Mouse (Mus musculus): ENCODE results near the gene Fryl. TPM values are rescaled to one million over a fixed set of nuclear protein-coding genes. Genes with fewer than 3 reads are reported as not detected.

Fryl gene
- polyA plus RNA-seq, 1 experiment: 29.9 TPM

- DNase-seq: no peak
- TF ChIP-seq CTCF (conservative IDR thresholded peaks at IDR 0.05; ENCODE audit: insufficient read depth, insufficient read length, low read depth, low read length) (no peak), POLR2A (IDR thresholded peaks at IDR 0.05; ENCODE audit: low read depth, low read length) (no peak)
- peaks cover 5% of the 10 kb centered on the region; the same call in 1 of the 2 replicates for H3K36me3 ChIP-seq (ENCODE audit: control insufficient read depth, insufficient read depth, low read length)
These were observed 284.0 kb downstream of the Fryl start for GRCm38 (mm10) chr5:72972435-72972834.

More at GRCm38 (mm10) chr5:72972435-72972834, 284.0 kb downstream of the Fryl start:
- Histone ChIP-seq H3K4me3 (ENCODE audit: insufficient read depth, low read depth, low read length) (no peak overlapping the region), H3K4me1 (ENCODE audit: control insufficient read depth, insufficient read depth, low read length) (no peaks in the 10 kb centered on the region), H3K27me3 (replicated peaks; ENCODE audit: control insufficient read depth, insufficient read depth, low read length) (no peaks in the 10 kb centered on the region), H3K27ac (ENCODE audit: insufficient read depth, low read depth, low read length) (no peak overlapping the region)
- 70% methylated on average over 4 of the region's 4 CpGs for WGBS

Other genes with a start within 250 kb of the Fryl start
- 0.77 and 2.3 TPM in 2 replicates for gene Slc10a4, start 249.7 kb downstream of the Fryl start, polyA plus RNA-seq (2012; rRNA removed)
- gene Ociad1, start 36.2 kb upstream of the Fryl start, polyA plus RNA-seq (2012; rRNA removed): 65.6 and 75.6 TPM in 2 replicates
- 2.8 and 3.5 TPM in 2 replicates for gene Ociad2, start 84.4 kb upstream of the Fryl start, polyA plus RNA-seq (2012; rRNA removed)
- gene Cwh43, start 149.5 kb upstream of the Fryl start, polyA plus RNA-seq (2012; rRNA removed): 7.5 and 10.2 TPM in 2 replicates
- gene Dcun1d4, start 224.4 kb upstream of the Fryl start, polyA plus RNA-seq (2012; rRNA removed): 12.3 and 14.2 TPM in 2 replicates

Measured in kidney, adult 2 months (tissue).